Mouse (Mus musculus) hindbrain, postnatal 0 days (tissue): ENCODE data around the gene Bri3bp. TPM values are rescaled to one million over a fixed set of nuclear protein-coding genes. Genes with fewer than 3 reads are reported as not detected.

ENCODE experiments used
- ATAC-seq: fragments of 200-750 bp; cut with Nextera tagmentation; 2 replicates; pipeline ENCODE4 v1.8.0; 2017; ENCODE audit warnings: mild to moderate bottlenecking, moderate TSS enrichment, moderate library complexity
- DNase-seq: peaks from one replicate; pipeline ENCODE4 v3.0.0-alpha.2; 2015; ENCODE audit warnings: low spot score
- H3K27ac ChIP-seq: fragments of 300-500 bp; sonication (generic); 2 replicates; pipeline ENCODE4 v1.5.1; 2014; ENCODE audit warnings: mild to moderate bottlenecking
- H3K27me3 ChIP-seq: fragments of 300-500 bp; sonication (generic); 2 replicates; pipeline ENCODE4 v1.6.1; 2014; ENCODE audit warnings: low read length, mixed read lengths; ENCODE audit not compliant: insufficient read depth
- H3K36me3 ChIP-seq: fragments of 300-500 bp; sonication (generic); 2 replicates; pipeline ENCODE4 v1.6.1; 2014; ENCODE audit warnings: low read length, mixed read lengths; ENCODE audit not compliant: insufficient read depth
- H3K4me1 ChIP-seq: fragments of 300-500 bp; sonication (generic); 2 replicates; pipeline ENCODE4 v1.6.1; 2014; ENCODE audit warnings: antibody characterized with exemption, low read length, mixed read lengths; ENCODE audit not compliant: insufficient read depth
- H3K4me2 ChIP-seq: fragments of 300-500 bp; sonication (generic); 2 replicates; pipeline ENCODE4 v1.6.1; 2014; ENCODE audit warnings: low read depth, mild to moderate bottlenecking, low read length, moderate library complexity, mixed read lengths
- H3K4me3 ChIP-seq: fragments of 300-500 bp; sonication (generic); 2 replicates; pipeline ENCODE4 v1.5.1; 2014; ENCODE audit warnings: low read length
- H3K9ac ChIP-seq: fragments of 300-500 bp; sonication (generic); replicated peaks from 2 replicates; pipeline ENCODE4 v1.6.1; 2014; ENCODE audit warnings: mild to moderate bottlenecking, low read length, moderate library complexity, mixed read lengths
- H3K9me3 ChIP-seq: fragments of 300-500 bp; sonication (generic); 2 replicates; pipeline ENCODE4 v1.6.1; 2016; ENCODE audit warnings: low read length, mixed read lengths
- CTCF ChIP-seq: IDR thresholded peaks from 2 replicates; pipeline ENCODE4 v1.5.1; 2016; ENCODE audit warnings: antibody characterized with exemption, control low read depth, low read depth
- WGBS: fragments of 180-500 bp; shearing (Covaris S2); extraction: QIAGEN DNeasy Blood & Tissue Kit; methylation state at CpG from one replicate; pipeline ENCODE4 v1.1.7; 2014; 5-methylcytosine and 5-hydroxymethylcytosine counted together
- polyA plus RNA-seq: library from polyadenylated mRNA; unstranded; fragments of >200 nt; fragmentation: Nextera tagmentation; extraction: Ambion mirVana; gene quantifications from 2 replicates; pipeline ENCODE4 v1.2.1, GENCODE M21; 2015
- total RNA-seq: library from RNA; depleted of rRNA; stranded (reverse); fragments of >200 nt; gene quantifications from 2 replicates; pipeline ENCODE4 v1.2.3, GENCODE M21; 2014

The Bri3bp gene
- total and polyA plus RNA-seq, 2 experiments from 2014 or later = 44.2 to 91.2 TPM

- H3K27ac ChIP-seq = peak overlapping the region; percentile 87; the same call in 1 of the 2 replicates
- H3K9me3 ChIP-seq = no peaks in the 10 kb centered on the region
- no peaks in the 10 kb centered on the region for H3K36me3 ChIP-seq
- ATAC-seq (peak; percentile 44), DNase-seq (no peak)
- H3K4me3 ChIP-seq = peak overlapping the region; percentile 81
- peaks cover 9% of the 10 kb centered on the region; the same call in 1 of the 2 replicates for H3K4me1 ChIP-seq
- 22% methylated on average over 27 of the region's 27 CpGs for WGBS
- peak overlapping the region; percentile 88 for H3K9ac ChIP-seq
- H3K27me3 ChIP-seq = no peaks in the 10 kb centered on the region
- TF ChIP-seq CTCF = no peak
- peak overlapping the region; percentile 67 for H3K4me2 ChIP-seq
Observed at GRCm38 (mm10) chr5:125442136-125442995, 998 bp downstream of the Bri3bp start.

- peak; percentile 52 for TF ChIP-seq CTCF
- H3K27me3 ChIP-seq = no peaks in the 10 kb centered on the region
- no peak overlapping the region for H3K27ac ChIP-seq
- no peak overlapping the region for H3K4me3 ChIP-seq
- no peak for ATAC-seq
- H3K4me2 ChIP-seq = no peak overlapping the region
- H3K36me3 ChIP-seq = no peaks in the 10 kb centered on the region
- 85% methylated on average over 5 of the region's 5 CpGs for WGBS
- no peak overlapping the region for H3K9ac ChIP-seq
- no peaks in the 10 kb centered on the region for H3K9me3 ChIP-seq
- DNase-seq = no peak
- peaks cover 9% of the 10 kb centered on the region; the same call in 1 of the 2 replicates for H3K4me1 ChIP-seq
Observed at GRCm38 (mm10) chr5:125443335-125443734, 2.0 kb downstream of the Bri3bp start.

GRCm38 (mm10) chr5:125443915-125444314 is 2.5 kb downstream of the Bri3bp start:
- no peak for DNase-seq
- peaks cover 9% of the 10 kb centered on the region; the same call in 1 of the 2 replicates for H3K4me1 ChIP-seq
- no peaks in the 10 kb centered on the region for H3K36me3 ChIP-seq
- no peak overlapping the region for H3K4me3 ChIP-seq
- H3K27ac ChIP-seq = no peak overlapping the region
- no peak overlapping the region for H3K4me2 ChIP-seq
- no peaks in the 10 kb centered on the region for H3K27me3 ChIP-seq
- 85% methylated on average over 3 of the region's 3 CpGs for whole genome bisulfite sequencing
- no peak for ATAC-seq
- no peaks in the 10 kb centered on the region for H3K9me3 ChIP-seq
- no peak overlapping the region for H3K9ac ChIP-seq
- TF ChIP-seq CTCF = no peak

- H3K4me1 ChIP-seq = peaks cover 9% of the 10 kb centered on the region; the same call in 1 of the 2 replicates
- TF ChIP-seq CTCF = no peak
- H3K9me3 ChIP-seq = no peaks in the 10 kb centered on the region
- H3K4me2 ChIP-seq = no peak overlapping the region
- ATAC-seq = no peak
- no peak overlapping the region for H3K27ac ChIP-seq
- DNase-seq = no peak
- H3K9ac ChIP-seq = no peak overlapping the region
- no peaks in the 10 kb centered on the region for H3K36me3 ChIP-seq
- WGBS = 85% methylated on average over 4 of the region's 4 CpGs
- H3K4me3 ChIP-seq = no peak overlapping the region
- no peaks in the 10 kb centered on the region for H3K27me3 ChIP-seq
Observed at GRCm38 (mm10) chr5:125444554-125444953, 3.2 kb downstream of the Bri3bp start.

- no peak for TF ChIP-seq CTCF
- Histone ChIP-seq H3K4me3 (no peak overlapping the region), H3K27me3 (no peaks in the 10 kb centered on the region), H3K9ac (no peak overlapping the region), H3K36me3 (no peaks in the 10 kb centered on the region), H3K4me2 (no peak overlapping the region), H3K4me1 (peaks cover 9% of the 10 kb centered on the region; the same call in 1 of the 2 replicates), H3K27ac (no peak overlapping the region), H3K9me3 (no peaks in the 10 kb centered on the region)
- WGBS = 66% methylated on average over 7 of the region's 7 CpGs
- DNase-seq (no peak), ATAC-seq (no peak)
Observed at GRCm38 (mm10) chr5:125446344-125446743, 5.0 kb downstream of the Bri3bp start.

- Histone ChIP-seq H3K9ac (no peak overlapping the region), H3K36me3 (peaks cover 8% of the 10 kb centered on the region), H3K4me1 (peaks cover under 1% of the 10 kb centered on the region; the same call in 1 of the 2 replicates), H3K27ac (no peak overlapping the region), H3K9me3 (no peaks in the 10 kb centered on the region), H3K4me2 (no peak overlapping the region), H3K4me3 (no peak overlapping the region), H3K27me3 (no peaks in the 10 kb centered on the region)
- WGBS = 67% methylated on average over 3 of the region's 3 CpGs
- DNase-seq (no peak), ATAC-seq (no peak)
- no peak for TF ChIP-seq CTCF
Observed at GRCm38 (mm10) chr5:125448026-125448425, 6.7 kb downstream of the Bri3bp start.

- Histone ChIP-seq H3K36me3 (peaks cover 8% of the 10 kb centered on the region), H3K9ac (no peak overlapping the region), H3K27ac (no peak overlapping the region), H3K4me1 (no peaks in the 10 kb centered on the region), H3K27me3 (no peaks in the 10 kb centered on the region), H3K4me2 (no peak overlapping the region), H3K9me3 (no peaks in the 10 kb centered on the region), H3K4me3 (no peak overlapping the region)
- ATAC-seq = no peak
- no peak for TF ChIP-seq CTCF
- no peak for DNase-seq
- WGBS = 93% methylated on average over 4 of the region's 4 CpGs
Observed at GRCm38 (mm10) chr5:125448631-125449030, 7.3 kb downstream of the Bri3bp start.
